Mouse (Mus musculus) gastrocnemius, adult 18-20 months (tissue): Measurements from ENCODE around the gene Caskin2. TPM values are rescaled to one million over a fixed set of nuclear protein-coding genes. Genes with fewer than 3 reads are reported as not detected.

Source experiments
- DNase-seq: peaks from one replicate; pipeline ENCODE4 v3.0.0; 2021; ENCODE audit warnings: low spot score
- total RNA-seq, 2 experiments: library from RNA; stranded (reverse); gene quantifications; 2 replicates each; pipeline ENCODE4 v1.2.3; 2021

Caskin2 gene
- total RNA-seq, 2 experiments from 2014 or later: 13.1 to 18.2 TPM

GRCm38 (mm10) chr11:115832064-115832463 is 18.6 kb upstream of the Caskin2 start:
- no peak for DNase-seq

DNA sequence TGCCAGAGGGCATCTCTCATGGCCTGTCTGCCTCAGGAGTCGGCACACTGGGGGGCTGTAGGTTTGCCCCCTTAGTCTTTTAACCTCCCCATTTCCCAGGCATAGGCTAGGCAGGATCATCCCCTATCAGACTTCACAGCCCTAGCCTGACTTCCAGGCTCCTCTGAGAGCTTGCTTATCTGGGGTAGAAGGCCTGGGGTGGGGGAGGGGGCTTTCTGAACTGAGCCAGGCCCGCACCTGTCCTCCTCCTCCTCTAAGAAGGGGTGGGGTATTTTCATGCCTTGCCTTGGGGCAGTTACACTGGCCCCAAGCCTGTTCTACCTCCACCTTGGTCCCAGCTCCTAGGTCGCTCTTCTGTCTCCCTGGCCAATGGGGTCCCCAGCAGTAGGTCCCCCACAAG is 18.1 kb upstream of the Caskin2 start:
- DNase-seq: no peak

GRCm38 (mm10) chr11:115830550-115831325 is 17.3 kb upstream of the Caskin2 start:
- no peak for DNase-seq

- DNase-seq: peak; percentile 53
These were observed 15.6 kb upstream of the Caskin2 start for GRCm38 (mm10) chr11:115829036-115829435.

GRCm38 (mm10) chr11:115827624-115828023 is 14.2 kb upstream of the Caskin2 start:
- DNase-seq: no peak

- no peak for DNase-seq
These were observed 13.0 kb upstream of the Caskin2 start for GRCm38 (mm10) chr11:115826487-115826886.

DNA sequence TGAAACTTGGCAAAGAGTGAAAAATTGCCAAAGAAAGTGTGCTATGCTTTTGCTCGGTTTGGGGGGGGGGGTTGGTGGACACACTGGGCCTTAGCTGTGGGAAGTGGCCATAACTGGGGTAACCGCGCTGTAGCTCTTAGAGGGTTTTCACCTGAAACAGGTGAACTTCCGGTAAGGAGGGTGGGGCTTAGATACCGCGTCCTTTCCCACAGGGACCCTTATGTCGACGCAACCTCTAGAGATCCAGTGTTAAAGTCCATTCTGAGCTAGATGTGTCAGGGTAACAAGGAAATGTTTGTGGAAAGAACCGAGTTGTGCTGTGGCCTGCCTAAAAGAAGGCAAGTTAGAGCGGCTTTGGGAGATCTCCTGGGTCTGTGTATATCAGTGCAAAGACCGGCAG is 11.4 kb upstream of the Caskin2 start:
- DNase-seq: no peak

- DNase-seq: peak; percentile 80
These were observed 10.6 kb upstream of the Caskin2 start, which contains the start of gene Llgl2 for GRCm38 (mm10) chr11:115823774-115824740. Gene Llgl2, plus strand, starts transcription at chr11:115824049.

DNA sequence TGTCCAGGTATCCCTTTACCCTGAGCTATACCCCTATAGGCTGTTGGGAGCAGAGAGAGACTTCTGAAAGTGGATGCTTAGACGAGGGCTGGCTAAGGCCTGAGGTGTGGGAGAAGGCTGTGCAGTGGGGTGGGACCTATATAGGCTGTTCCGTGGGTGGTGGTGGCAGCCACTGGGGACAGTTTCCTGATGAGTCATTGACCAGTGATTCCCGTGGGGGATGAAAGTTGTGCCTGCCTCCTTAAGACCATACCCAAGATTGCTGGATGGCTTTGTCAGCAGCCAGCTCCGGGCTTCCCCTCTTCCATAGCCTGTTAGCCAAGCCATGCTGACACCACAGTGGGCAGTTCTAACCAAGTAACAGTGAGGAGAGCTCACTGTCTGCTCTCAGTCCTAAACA is 7.6 kb upstream of the Caskin2 start:
- DNase-seq: no peak

GRCm38 (mm10) chr11:115819915-115820623 is 6.6 kb upstream of the Caskin2 start:
- peak; percentile 44 for DNase-seq

DNA sequence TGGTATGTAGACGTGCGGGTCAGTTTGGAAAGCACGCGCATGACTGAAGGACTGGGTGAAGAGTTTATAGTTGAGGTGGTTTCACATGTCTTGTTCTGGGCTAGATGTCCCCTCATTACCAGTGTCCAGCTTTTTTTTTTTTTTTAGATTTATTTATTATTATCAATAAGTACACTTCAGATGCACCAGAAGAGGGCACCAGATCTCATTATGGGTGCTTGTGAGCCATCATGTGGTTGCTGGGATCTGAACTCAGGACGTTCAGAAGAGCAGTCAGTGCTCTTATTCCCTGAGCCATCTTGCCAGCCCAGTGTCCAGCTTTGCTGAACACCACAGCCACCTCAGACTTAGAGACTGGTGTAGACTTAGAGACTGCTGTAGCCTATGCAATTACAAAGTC is 3.9 kb upstream of the Caskin2 start:
- DNase-seq: no peak

DNA sequence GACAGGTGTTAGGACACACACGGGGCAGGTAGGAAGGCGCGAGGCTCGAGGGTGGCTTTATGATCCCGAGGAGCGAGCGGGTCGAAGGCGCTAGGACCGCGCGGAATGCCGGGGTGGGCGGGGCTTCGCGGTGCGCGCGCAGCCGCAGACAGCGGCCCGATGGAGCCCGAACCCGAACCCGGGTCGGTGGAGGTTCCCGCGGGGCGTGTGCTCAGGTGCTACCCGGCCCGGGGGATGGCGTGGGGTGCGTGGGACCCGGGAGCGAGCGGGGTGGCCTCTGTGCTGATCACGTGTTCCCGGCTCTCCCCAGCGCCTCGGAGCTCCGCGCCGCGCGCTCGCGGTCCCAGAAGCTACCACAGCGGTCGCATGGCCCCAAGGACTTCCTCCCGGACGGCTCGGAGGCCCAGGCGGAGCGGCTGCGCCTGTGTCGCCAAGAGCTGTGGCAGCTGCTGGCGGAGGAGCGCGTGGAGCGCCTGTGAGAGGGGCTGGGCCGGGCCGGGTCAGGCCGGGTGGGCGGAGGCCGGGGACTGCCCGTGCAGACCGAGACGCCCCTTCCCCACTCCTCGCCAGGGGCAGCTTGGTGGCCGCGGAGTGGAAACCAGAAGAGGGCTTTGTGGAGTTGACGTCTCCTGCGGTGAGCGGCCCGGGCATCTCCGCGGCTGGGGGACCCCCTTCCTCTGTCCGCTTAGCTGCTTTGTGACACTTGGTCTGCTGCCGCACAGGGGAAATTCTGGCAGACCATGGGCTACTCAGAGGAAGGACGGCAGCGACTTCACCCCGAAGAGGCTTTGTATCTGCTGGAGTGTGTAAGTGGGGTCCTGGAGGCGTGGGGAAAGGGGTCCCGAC is 1.4 kb upstream of the Caskin2 start, which contains the start of gene Tsen54:
Gene Tsen54, plus strand, starts transcription at position 120 of the 846 bp plus-strand sequence.
- peak; percentile 83 for DNase-seq

DNA sequence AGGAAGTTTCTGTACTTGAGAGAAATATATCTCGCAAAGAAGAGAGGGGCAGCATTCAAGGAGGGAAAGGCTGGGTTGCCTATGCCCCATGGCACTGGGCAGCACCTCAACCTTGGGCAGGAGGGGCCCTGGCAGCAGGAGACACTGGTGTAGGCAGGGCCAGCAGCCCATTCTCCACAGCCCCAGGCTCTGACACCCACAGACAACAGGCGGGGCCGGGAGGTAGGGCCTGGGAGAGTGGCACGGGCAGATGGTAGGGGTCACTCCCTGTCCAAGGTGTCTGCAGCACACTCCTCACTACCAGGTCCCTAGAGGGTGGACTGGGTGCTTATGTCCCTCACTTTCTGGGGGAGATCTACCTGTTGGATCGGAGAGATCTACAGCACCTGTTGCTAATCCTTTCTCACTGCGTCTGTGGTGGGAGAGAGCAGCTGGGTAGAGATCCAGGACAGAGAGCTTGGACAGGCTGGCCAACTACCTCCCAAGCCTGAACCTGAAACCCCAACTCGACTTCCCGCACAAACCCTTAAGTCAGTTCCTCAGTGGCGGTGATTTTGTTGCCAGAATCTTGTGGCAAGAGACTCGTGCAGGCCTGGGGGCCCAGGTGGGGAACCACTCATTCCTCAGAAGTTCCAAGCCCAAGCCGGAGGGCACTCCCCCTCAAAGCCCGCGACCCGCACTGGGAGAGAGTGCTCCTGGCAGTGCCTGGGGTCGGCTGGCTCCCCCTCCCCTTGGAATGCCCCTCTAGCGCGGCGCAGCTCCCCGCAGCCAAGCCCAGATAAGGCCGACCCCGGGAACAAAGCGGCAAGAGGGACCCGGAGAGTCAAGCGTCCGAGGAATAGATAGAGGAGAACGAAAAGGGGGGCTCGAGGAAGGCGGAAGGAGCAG is 662 bp downstream of the Caskin2 start:
- DNase-seq: no peak

DNA sequence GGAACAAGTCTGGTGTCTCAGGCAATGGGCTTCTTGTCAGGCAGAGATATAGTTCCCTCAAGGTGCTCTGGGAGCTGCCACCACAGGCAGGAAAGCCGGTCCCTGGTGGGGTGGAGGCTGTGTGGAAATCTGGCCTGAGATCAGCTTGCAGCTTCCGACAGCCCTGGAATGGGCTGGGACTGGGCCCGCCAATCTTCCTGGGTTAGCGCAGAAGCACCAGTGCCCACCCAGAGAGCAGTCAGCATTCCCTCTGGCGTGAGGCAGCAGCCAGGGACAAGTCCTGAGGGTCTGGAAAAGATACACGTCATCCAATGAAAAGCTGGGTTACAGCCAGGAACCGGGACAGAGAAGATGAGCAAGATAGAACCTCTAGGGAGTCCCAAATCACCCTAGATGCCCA is 1.3 kb downstream of the Caskin2 start:
- DNase-seq: no peak

GRCm38 (mm10) chr11:115811381-115812093 is 1.9 kb downstream of the Caskin2 start:
- DNase-seq: no peak

DNA sequence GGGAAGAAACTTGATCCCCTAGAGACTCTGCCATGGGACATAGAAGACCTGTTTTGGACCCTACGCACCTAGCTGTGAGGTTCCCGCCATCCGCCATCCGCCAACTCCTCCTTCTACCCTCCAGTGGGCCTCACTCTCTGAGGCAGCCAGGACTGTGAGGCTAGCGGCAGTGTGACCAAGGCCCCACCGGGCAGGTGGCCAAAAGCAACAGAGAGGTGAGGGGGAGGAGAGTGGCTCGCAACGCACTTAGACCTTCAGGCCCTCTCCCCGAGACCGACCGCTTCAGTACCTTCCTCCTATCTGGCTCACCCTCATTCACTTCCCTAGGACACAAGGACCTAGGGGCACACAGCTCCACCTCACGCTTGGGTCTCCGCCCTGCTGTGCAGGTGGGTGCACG is 3.1 kb downstream of the Caskin2 start:
- DNase-seq: no peak

DNA sequence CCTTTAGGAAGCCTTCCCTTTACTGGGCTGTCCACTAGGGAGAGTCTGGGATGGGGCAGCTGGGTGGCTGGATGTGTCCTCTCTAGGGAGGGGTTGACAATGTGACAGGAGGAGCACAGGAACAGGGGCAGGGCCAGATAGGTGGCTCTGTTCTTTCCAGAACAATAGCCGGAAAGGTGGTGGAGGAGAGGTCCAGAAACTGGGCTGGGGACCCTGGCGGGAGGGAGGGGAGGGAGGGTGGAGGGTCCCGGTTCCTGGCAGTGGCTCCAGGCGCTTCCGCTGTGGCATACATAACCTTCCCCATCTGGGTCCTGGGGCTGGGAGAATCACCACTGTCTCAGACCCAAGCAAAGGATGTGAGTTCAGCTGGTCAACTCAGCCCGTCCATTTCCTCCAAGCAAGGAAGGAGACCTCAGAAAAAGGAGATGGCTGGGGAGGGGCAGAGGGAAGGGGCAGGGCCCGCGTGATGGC is 4.1 kb downstream of the Caskin2 start:
- peak; percentile 27 for DNase-seq

- no peak for DNase-seq
These were observed 4.6 kb downstream of the Caskin2 start for GRCm38 (mm10) chr11:115808696-115809310.
